Mouse (Mus musculus): ENCODE results near the gene Plk2. TPM values are rescaled to one million over a fixed set of nuclear protein-coding genes. Genes with fewer than 3 reads are reported as not detected.

Gene Plk2
- 10.0 and 10.1 TPM in 2 replicates for polyA plus RNA-seq (2012; rRNA removed)

DNA sequence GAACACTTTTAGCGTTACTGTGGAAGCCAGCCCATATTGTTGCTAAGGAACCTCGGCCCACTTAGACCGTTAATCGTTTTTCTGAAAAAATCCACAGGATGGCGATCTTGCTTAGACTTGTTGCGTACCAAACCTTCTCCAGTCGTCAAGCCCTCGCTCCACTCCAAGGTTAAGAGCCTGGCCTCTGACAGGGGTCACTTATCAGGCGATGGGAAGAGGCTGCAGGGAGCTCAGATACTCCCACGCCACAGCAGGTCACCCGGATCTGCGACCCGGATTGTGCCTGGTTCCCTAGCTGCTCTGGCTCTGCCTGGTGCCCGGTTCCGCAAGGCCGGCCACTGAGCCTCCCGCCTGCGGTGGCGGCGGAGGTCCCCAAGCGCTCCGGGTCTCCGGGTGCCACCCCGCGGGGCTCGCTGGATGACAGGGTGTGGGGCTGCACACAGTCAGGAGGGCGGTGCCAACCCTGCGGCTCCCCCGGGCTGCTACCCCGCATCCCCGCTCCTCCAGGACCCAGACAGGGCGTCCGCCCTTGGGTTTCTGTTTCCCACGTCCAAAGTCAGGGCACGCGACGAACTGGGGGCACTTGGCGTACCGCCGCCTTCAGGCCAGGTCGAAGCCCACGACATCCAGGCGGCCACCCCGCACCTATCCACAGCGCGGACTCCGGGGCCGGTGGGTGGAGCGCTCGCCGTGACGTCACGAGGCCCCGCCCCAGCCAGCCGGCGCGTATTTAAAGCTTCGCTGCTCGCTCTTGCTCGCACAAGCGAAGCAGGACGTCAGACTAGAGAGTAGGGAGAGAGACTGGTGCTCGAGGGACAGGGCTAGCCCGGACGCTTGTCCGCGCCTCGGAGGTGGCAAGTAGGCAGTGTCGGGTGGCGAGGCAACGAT, at the start of gene Plk2:
TSS of gene Plk2 (plus strand) at position 756 of the 888 bp plus-strand sequence.

DNA sequence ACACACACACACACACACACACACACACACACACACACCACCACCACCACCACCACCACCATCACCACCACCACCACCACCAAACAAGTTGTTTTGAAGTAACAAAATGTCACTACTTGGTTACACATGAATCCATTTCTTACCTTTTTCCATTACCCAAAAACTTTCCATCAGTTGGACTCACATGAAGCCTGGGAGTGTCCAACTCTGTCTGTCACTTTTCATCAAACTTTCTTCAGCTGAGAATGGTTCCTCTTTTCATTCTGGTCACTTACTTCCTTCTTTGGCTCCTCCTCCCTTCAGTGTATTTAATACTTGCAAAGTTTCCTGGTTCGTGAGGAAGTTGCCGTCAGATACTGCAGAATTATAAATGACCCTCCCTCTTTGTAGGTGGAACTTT, 37.9 kb upstream of the Plk2 start, which contains the start of gene Gapt:
TSS of gene Gapt (minus strand) at position 259 of the 400 bp plus-strand sequence.

Other genes starting within 250 kb of the Plk2 start
- gene Rab3c, start 114.0 kb upstream of the Plk2 start, polyA plus RNA-seq (2012; rRNA removed): under 0.01 TPM in 2 replicates
- gene Gapt, start 37.8 kb upstream of the Plk2 start, polyA plus RNA-seq (2012; rRNA removed): 3.4 and 4.5 TPM in 2 replicates